Mouse (Mus musculus): Measurements from ENCODE around the gene Rhot1.

DNA sequence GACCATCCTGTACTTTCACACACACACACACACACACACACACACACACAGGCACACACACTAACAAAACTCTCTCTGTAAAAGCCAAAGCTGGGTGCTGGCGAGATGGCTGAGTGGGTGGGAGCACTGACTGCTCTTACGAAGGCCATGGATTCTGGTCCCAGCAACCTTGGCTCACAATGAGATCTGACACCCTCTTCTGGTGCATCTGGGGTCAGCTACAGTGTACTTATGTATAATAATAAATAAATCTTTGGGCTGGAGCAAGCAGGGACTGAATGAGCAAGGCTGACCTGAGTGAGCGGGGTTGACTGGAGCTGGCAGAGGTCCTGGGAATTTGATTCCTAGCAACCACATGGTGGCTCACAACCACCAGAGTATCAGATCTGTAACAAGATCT lies 75.0 kb downstream of the Rhot1 start:
- TF ChIP-seq CTCF (IDR thresholded peaks at IDR 0.05; ENCODE audit: control insufficient read depth, insufficient read depth, insufficient read length) (no peak), CEBPB (IDR thresholded peaks at IDR 0.05; ENCODE audit: low read depth) (no peak), USF1 (IDR thresholded peaks at IDR 0.05; ENCODE audit: low read depth) (no peak), FOSL1 (IDR thresholded peaks at IDR 0.05; ENCODE audit: insufficient read depth, low read length, poor library complexity, severe bottlenecking) (no peak)
